Mouse (Mus musculus) intestine, postnatal 0 days (tissue): ENCODE results near the gene Grin2b. TPM values are rescaled to one million over a fixed set of nuclear protein-coding genes. Genes with fewer than 3 reads are reported as not detected.

Experiments
- ATAC-seq: fragments of 200-750 bp; cut with Nextera tagmentation; 2 replicates; pipeline ENCODE4 v1.8.0; 2017; ENCODE audit warnings: mild to moderate bottlenecking, moderate TSS enrichment, moderate library complexity
- H3K27ac ChIP-seq: fragments of 300-500 bp; sonication (generic); 2 replicates; pipeline ENCODE4 v1.5.1; 2014; ENCODE audit warnings: mild to moderate bottlenecking, low read depth, low read length, moderate library complexity
- H3K27me3 ChIP-seq: fragments of 300-500 bp; sonication (generic); replicated peaks from 2 replicates; pipeline ENCODE4 v1.6.1; 2014; ENCODE audit warnings: low read length, mixed read lengths; ENCODE audit not compliant: control insufficient read depth, insufficient read depth
- H3K36me3 ChIP-seq: fragments of 300-500 bp; sonication (generic); 2 replicates; pipeline ENCODE4 v1.6.1; 2014; ENCODE audit warnings: mild to moderate bottlenecking, moderate library complexity; ENCODE audit not compliant: control insufficient read depth, insufficient read depth
- H3K4me1 ChIP-seq: fragments of 300-500 bp; sonication (generic); replicated peaks from 2 replicates; pipeline ENCODE4 v1.6.1; 2014; ENCODE audit warnings: antibody characterized with exemption, low read length, mixed read lengths; ENCODE audit not compliant: control insufficient read depth, insufficient read depth
- H3K4me2 ChIP-seq: fragments of 300-500 bp; sonication (generic); replicated peaks from 2 replicates; pipeline ENCODE4 v1.6.1; 2014; ENCODE audit warnings: low read depth, mild to moderate bottlenecking, moderate library complexity
- H3K4me3 ChIP-seq: fragments of 300-500 bp; sonication (generic); 2 replicates; pipeline ENCODE4 v1.5.1; 2014; ENCODE audit warnings: low read depth, low read length
- H3K9ac ChIP-seq: fragments of 300-500 bp; sonication (generic); 2 replicates; pipeline ENCODE4 v1.6.1; 2014; ENCODE audit warnings: mild to moderate bottlenecking, low read depth, low read length
- H3K9me3 ChIP-seq: fragments of 300-500 bp; sonication (generic); 2 replicates; pipeline ENCODE4 v1.6.1; 2016; ENCODE audit warnings: mixed run types; ENCODE audit not compliant: control insufficient read depth
- CTCF ChIP-seq: sonication (generic); IDR thresholded peaks from 2 replicates; pipeline ENCODE4 v1.5.1; 2016; ENCODE audit warnings: low read depth, mild to moderate bottlenecking, control low read depth, antibody characterized with exemption, moderate library complexity
- WGBS: fragments of 180-500 bp; shearing (Covaris S2); extraction: QIAGEN DNeasy Blood & Tissue Kit; methylation state at CpG from one replicate; pipeline ENCODE4 v1.1.7; 2014; 5-methylcytosine and 5-hydroxymethylcytosine counted together
- polyA plus RNA-seq: library from polyadenylated mRNA; unstranded; fragments of >200 nt; fragmentation: Nextera tagmentation; extraction: Ambion mirVana; gene quantifications from 2 replicates; pipeline ENCODE4 v1.2.1, GENCODE M21; 2015

The Grin2b gene
- polyA plus RNA-seq, 1 experiment from 2014 or later: not detected

- Histone ChIP-seq H3K9me3 (no peaks in the 10 kb centered on the region), H3K4me2 (no peak overlapping the region), H3K4me1 (no peaks in the 10 kb centered on the region), H3K9ac (no peak overlapping the region), H3K27ac (no peak overlapping the region), H3K27me3 (no peaks in the 10 kb centered on the region), H3K4me3 (no peak overlapping the region), H3K36me3 (no peaks in the 10 kb centered on the region)
- WGBS: 80% methylated on average over 2 of the region's 2 CpGs
- TF ChIP-seq CTCF: no peak
- no peak for ATAC-seq
Observed at GRCm38 (mm10) chr6:135774670-135775069, 398.6 kb downstream of the Grin2b start.

- WGBS: 67% methylated on average over 8 of the region's 8 CpGs
- Histone ChIP-seq H3K27me3 (no peaks in the 10 kb centered on the region), H3K9me3 (no peaks in the 10 kb centered on the region), H3K4me2 (no peak overlapping the region), H3K4me1 (no peaks in the 10 kb centered on the region), H3K9ac (no peak overlapping the region), H3K36me3 (no peaks in the 10 kb centered on the region), H3K27ac (no peak overlapping the region), H3K4me3 (no peak overlapping the region)
- ATAC-seq: no peak
- no peak for TF ChIP-seq CTCF
Observed at GRCm38 (mm10) chr6:135767572-135767971, 405.7 kb downstream of the Grin2b start.

- H3K9ac ChIP-seq: no peak overlapping the region
- H3K9me3 ChIP-seq: no peaks in the 10 kb centered on the region
- H3K4me1 ChIP-seq: no peaks in the 10 kb centered on the region
- H3K27me3 ChIP-seq: no peaks in the 10 kb centered on the region
- no peak for TF ChIP-seq CTCF
- H3K4me2 ChIP-seq: no peak overlapping the region
- 59% methylated on average over 1 of the region's 1 CpGs for WGBS
- H3K27ac ChIP-seq: no peak overlapping the region
- no peaks in the 10 kb centered on the region for H3K36me3 ChIP-seq
- no peak for ATAC-seq
- no peak overlapping the region for H3K4me3 ChIP-seq
Observed at GRCm38 (mm10) chr6:135758735-135759134, 414.6 kb downstream of the Grin2b start.

- Histone ChIP-seq H3K4me3 (no peak overlapping the region), H3K9ac (no peak overlapping the region), H3K4me1 (no peaks in the 10 kb centered on the region), H3K9me3 (no peaks in the 10 kb centered on the region), H3K4me2 (no peak overlapping the region), H3K36me3 (no peaks in the 10 kb centered on the region), H3K27ac (no peak overlapping the region), H3K27me3 (no peaks in the 10 kb centered on the region)
- ATAC-seq: no peak
- 82% methylated on average over 1 of the region's 1 CpGs for WGBS
- no peak for TF ChIP-seq CTCF
Observed at GRCm38 (mm10) chr6:135756075-135756474, 417.2 kb downstream of the Grin2b start.

- Histone ChIP-seq H3K4me1 (no peaks in the 10 kb centered on the region), H3K4me2 (no peak overlapping the region), H3K27me3 (no peaks in the 10 kb centered on the region), H3K9ac (no peak overlapping the region), H3K36me3 (no peaks in the 10 kb centered on the region), H3K4me3 (no peak overlapping the region), H3K27ac (no peak overlapping the region), H3K9me3 (no peaks in the 10 kb centered on the region)
- ATAC-seq: no peak
- 82% methylated on average over 6 of the region's 7 CpGs for WGBS
- TF ChIP-seq CTCF: no peak
Observed at GRCm38 (mm10) chr6:135748412-135749076, 424.8 kb downstream of the Grin2b start.

GRCm38 (mm10) chr6:135745606-135746005, 427.7 kb downstream of the Grin2b start:
- H3K36me3 ChIP-seq: no peaks in the 10 kb centered on the region
- no peak overlapping the region for H3K9ac ChIP-seq
- ATAC-seq: no peak
- no peaks in the 10 kb centered on the region for H3K27me3 ChIP-seq
- H3K4me1 ChIP-seq: no peaks in the 10 kb centered on the region
- no peaks in the 10 kb centered on the region for H3K9me3 ChIP-seq
- H3K4me2 ChIP-seq: no peak overlapping the region
- no peak for TF ChIP-seq CTCF
- no peak overlapping the region for H3K27ac ChIP-seq
- no peak overlapping the region for H3K4me3 ChIP-seq
- 78% methylated on average over 2 of the region's 2 CpGs for WGBS
